Mouse (Mus musculus) midbrain, embryonic 12.5 days (tissue): ENCODE data around the gene Eif5b. TPM values are rescaled to one million over a fixed set of nuclear protein-coding genes. Genes with fewer than 3 reads are reported as not detected.
A peak's percentile ranks its signal among the peaks of the same experiment; 100 is the strongest.
"Not testable (repeated sequence)": the region's sequence is repeated elsewhere in the genome, so short reads cannot be mapped to it uniquely, and the experiment has no call there.

ENCODE experiments used
- ATAC-seq: fragments of 200-750 bp; cut with Nextera tagmentation; 2 replicates; pipeline ENCODE4 v1.8.0; 2017; ENCODE audit warnings: low read depth, moderate TSS enrichment, moderate library complexity; ENCODE audit not compliant: low FRiP score
- H3K27ac ChIP-seq: fragments of 300-500 bp; sonication (generic); replicated peaks from 2 replicates; pipeline ENCODE4 v1.5.1; 2016; ENCODE audit warnings: mild to moderate bottlenecking
- H3K27me3 ChIP-seq: fragments of 300-500 bp; sonication (generic); 2 replicates; pipeline ENCODE4 v1.6.1; 2016; ENCODE audit warnings: mild to moderate bottlenecking
- H3K36me3 ChIP-seq: fragments of 300-500 bp; sonication (generic); 2 replicates; pipeline ENCODE4 v1.6.1; 2016
- H3K4me1 ChIP-seq: fragments of 300-500 bp; sonication (generic); 2 replicates; pipeline ENCODE4 v1.6.1; 2016
- H3K4me2 ChIP-seq: fragments of 300-500 bp; sonication (generic); replicated peaks from 2 replicates; pipeline ENCODE4 v1.6.1; 2016; ENCODE audit warnings: mild to moderate bottlenecking, moderate library complexity
- H3K4me3 ChIP-seq: fragments of 300-500 bp; sonication (generic); 2 replicates; pipeline ENCODE4 v1.5.1; 2016; ENCODE audit warnings: mild to moderate bottlenecking
- H3K9ac ChIP-seq: fragments of 300-500 bp; sonication (generic); replicated peaks from 2 replicates; pipeline ENCODE4 v1.6.1; 2016; ENCODE audit warnings: mild to moderate bottlenecking, moderate library complexity
- H3K9me3 ChIP-seq: fragments of 300-500 bp; sonication (generic); 2 replicates; pipeline ENCODE4 v1.6.1; 2016; ENCODE audit warnings: mild to moderate bottlenecking
- WGBS: fragments of 180-500 bp; shearing (Covaris S2); methylation state at CpG from one replicate; pipeline ENCODE4 v1.1.7; 2016; 5-methylcytosine and 5-hydroxymethylcytosine counted together
- polyA plus RNA-seq: library from polyadenylated mRNA; unstranded; fragments of >200 nt; fragmentation: Nextera tagmentation; extraction: Ambion mirVana; gene quantifications from 2 replicates; pipeline ENCODE4 v1.2.1, GENCODE M21; 2016

The Eif5b gene
- 28.3 and 29.1 TPM in 2 replicates for polyA plus RNA-seq

GRCm38 (mm10) chr1:37997867-37998266 lies at the start of gene Eif5b, which contains the start of gene Txndc9:
Gene Eif5b, plus strand, starts transcription at chr1:37998010.
Gene Txndc9, minus strand, starts transcription at chr1:37997893.
- ATAC-seq: peak; percentile 89
- H3K9ac ChIP-seq: peak within 1 kb of the TSS; percentile 96
- H3K27ac ChIP-seq: peak within 1 kb of the TSS; percentile 92
- peaks cover 26% of the 10 kb centered on the region for H3K36me3 ChIP-seq
- H3K4me1 ChIP-seq: peaks cover 18% of the 10 kb centered on the region
- H3K27me3 ChIP-seq: no peaks in the 10 kb centered on the region
- H3K4me3 ChIP-seq: peak within 1 kb of the TSS; percentile 96
- WGBS: under 1% methylated on average over 50 of the region's 50 CpGs
- peak within 1 kb of the TSS; percentile 88 for H3K4me2 ChIP-seq
- H3K9me3 ChIP-seq: no peaks in the 10 kb centered on the region

- peaks cover 3% of the 10 kb centered on the region; the same call in 1 of the 2 replicates for H3K27me3 ChIP-seq
- no peaks in the 10 kb centered on the region for H3K9me3 ChIP-seq
- ATAC-seq: no peak
- H3K27ac ChIP-seq: no peak overlapping the region
- H3K4me1 ChIP-seq: no peaks in the 10 kb centered on the region
- H3K9ac ChIP-seq: no peak overlapping the region
- no peak overlapping the region for H3K4me2 ChIP-seq
- 93% methylated on average over 2 of the region's 2 CpGs for WGBS
- H3K36me3 ChIP-seq: no peaks in the 10 kb centered on the region
- H3K4me3 ChIP-seq: no peak overlapping the region
These were observed 48.9 kb upstream of the Eif5b start for GRCm38 (mm10) chr1:37948906-37949305.

GRCm38 (mm10) chr1:37954786-37955185 lies 43.0 kb upstream of the Eif5b start:
- H3K27ac ChIP-seq: no peak overlapping the region
- peaks cover 2% of the 10 kb centered on the region; the same call in 1 of the 2 replicates for H3K27me3 ChIP-seq
- no peaks in the 10 kb centered on the region for H3K36me3 ChIP-seq
- ATAC-seq: no peak
- no peak overlapping the region for H3K4me2 ChIP-seq
- H3K9ac ChIP-seq: no peak overlapping the region
- H3K9me3 ChIP-seq: no peaks in the 10 kb centered on the region
- 86% methylated on average over 7 of the region's 7 CpGs for WGBS
- H3K4me1 ChIP-seq: no peaks in the 10 kb centered on the region
- no peak overlapping the region for H3K4me3 ChIP-seq

- Histone ChIP-seq H3K36me3 (no peaks in the 10 kb centered on the region), H3K27me3 (no peaks in the 10 kb centered on the region), H3K27ac (no peak overlapping the region), H3K4me1 (no peaks in the 10 kb centered on the region), H3K9me3 (no peaks in the 10 kb centered on the region), H3K9ac (no peak overlapping the region), H3K4me3 (no peak overlapping the region), H3K4me2 (no peak overlapping the region)
- 95% methylated on average over 2 of the region's 2 CpGs for WGBS
- ATAC-seq: no peak
These were observed 42.6 kb upstream of the Eif5b start for GRCm38 (mm10) chr1:37955251-37955650.

GRCm38 (mm10) chr1:37956690-37957431 lies 40.9 kb upstream of the Eif5b start:
- no peaks in the 10 kb centered on the region for H3K27me3 ChIP-seq
- no peak overlapping the region for H3K27ac ChIP-seq
- no peaks in the 10 kb centered on the region for H3K9me3 ChIP-seq
- no peak for ATAC-seq
- H3K4me1 ChIP-seq: no peaks in the 10 kb centered on the region
- H3K4me2 ChIP-seq: no peak overlapping the region
- H3K36me3 ChIP-seq: no peaks in the 10 kb centered on the region
- WGBS: 41% methylated on average over 3 of the region's 3 CpGs
- H3K9ac ChIP-seq: no peak overlapping the region
- H3K4me3 ChIP-seq: no peak overlapping the region

GRCm38 (mm10) chr1:37957659-37958058 lies 40.2 kb upstream of the Eif5b start, which contains the start of gene Lyg1:
Gene Lyg1, minus strand, starts transcription at chr1:37957759.
- H3K9me3 ChIP-seq: no peaks in the 10 kb centered on the region
- H3K4me3 ChIP-seq: no peak within 1 kb of the TSS
- 86% methylated on average over 5 of the region's 5 CpGs for WGBS
- H3K36me3 ChIP-seq: no peaks in the 10 kb centered on the region
- H3K9ac ChIP-seq: no peak within 1 kb of the TSS
- no peak within 1 kb of the TSS for H3K27ac ChIP-seq
- H3K27me3 ChIP-seq: no peaks in the 10 kb centered on the region
- H3K4me1 ChIP-seq: no peaks in the 10 kb centered on the region
- ATAC-seq: no peak
- H3K4me2 ChIP-seq: no peak within 1 kb of the TSS

GRCm38 (mm10) chr1:37958516-37958915 lies 39.3 kb upstream of the Eif5b start:
- H3K4me3 ChIP-seq: no peak overlapping the region
- H3K4me2 ChIP-seq: no peak overlapping the region
- no peak for ATAC-seq
- H3K27ac ChIP-seq: no peak overlapping the region
- H3K36me3 ChIP-seq: no peaks in the 10 kb centered on the region
- H3K4me1 ChIP-seq: no peaks in the 10 kb centered on the region
- no peaks in the 10 kb centered on the region for H3K27me3 ChIP-seq
- no peak overlapping the region for H3K9ac ChIP-seq
- WGBS: 84% methylated on average over 2 of the region's 2 CpGs
- no peaks in the 10 kb centered on the region for H3K9me3 ChIP-seq

- WGBS: 66% methylated on average over 5 of the region's 5 CpGs
- no peaks in the 10 kb centered on the region for H3K36me3 ChIP-seq
- H3K4me1 ChIP-seq: no peaks in the 10 kb centered on the region
- H3K4me3 ChIP-seq: no peak overlapping the region
- no peak overlapping the region for H3K4me2 ChIP-seq
- no peak overlapping the region for H3K9ac ChIP-seq
- no peaks in the 10 kb centered on the region for H3K27me3 ChIP-seq
- H3K27ac ChIP-seq: no peak overlapping the region
- no peak for ATAC-seq
- no peaks in the 10 kb centered on the region for H3K9me3 ChIP-seq
These were observed 38.3 kb upstream of the Eif5b start for GRCm38 (mm10) chr1:37959486-37959885.

GRCm38 (mm10) chr1:37965571-37965970 lies 32.2 kb upstream of the Eif5b start:
- H3K27ac ChIP-seq: no peak overlapping the region
- H3K27me3 ChIP-seq: no peaks in the 10 kb centered on the region
- ATAC-seq: no peak
- no peak overlapping the region for H3K9ac ChIP-seq
- no peak overlapping the region for H3K4me2 ChIP-seq
- no peaks in the 10 kb centered on the region for H3K9me3 ChIP-seq
- H3K4me3 ChIP-seq: no peak overlapping the region
- no peaks in the 10 kb centered on the region for H3K4me1 ChIP-seq
- H3K36me3 ChIP-seq: no peaks in the 10 kb centered on the region
- WGBS: 67% methylated on average over 10 of the region's 10 CpGs

- H3K4me1 ChIP-seq: no peaks in the 10 kb centered on the region
- H3K4me3 ChIP-seq: no peak overlapping the region
- H3K4me2 ChIP-seq: no peak overlapping the region
- no peaks in the 10 kb centered on the region for H3K9me3 ChIP-seq
- WGBS: 91% methylated on average over 6 of the region's 6 CpGs
- H3K36me3 ChIP-seq: no peaks in the 10 kb centered on the region
- no peaks in the 10 kb centered on the region for H3K27me3 ChIP-seq
- no peak overlapping the region for H3K27ac ChIP-seq
- no peak overlapping the region for H3K9ac ChIP-seq
- ATAC-seq: no peak
These were observed 29.1 kb upstream of the Eif5b start for GRCm38 (mm10) chr1:37968746-37969145.

- H3K4me3 ChIP-seq: no peak overlapping the region
- H3K4me1 ChIP-seq: no peaks in the 10 kb centered on the region
- ATAC-seq: no peak
- H3K4me2 ChIP-seq: no peak overlapping the region
- H3K9me3 ChIP-seq: no peaks in the 10 kb centered on the region
- WGBS: 73% methylated on average over 4 of the region's 4 CpGs
- no peak overlapping the region for H3K9ac ChIP-seq
- no peaks in the 10 kb centered on the region for H3K27me3 ChIP-seq
- H3K36me3 ChIP-seq: no peaks in the 10 kb centered on the region
- H3K27ac ChIP-seq: no peak overlapping the region
These were observed 26.3 kb upstream of the Eif5b start for GRCm38 (mm10) chr1:37971520-37971919.

- ATAC-seq, H3K9me3 ChIP-seq, H3K36me3 ChIP-seq, H3K27ac ChIP-seq, H3K4me1 ChIP-seq, H3K4me2 ChIP-seq, H3K4me3 ChIP-seq, H3K27me3 ChIP-seq, H3K9ac ChIP-seq: not testable (repeated sequence)
- WGBS: 78% methylated on average over 9 of the region's 9 CpGs
These were observed 21.1 kb upstream of the Eif5b start for GRCm38 (mm10) chr1:37976666-37977065.
